Mouse (Mus musculus) adrenal gland, postnatal 36 days (tissue): ENCODE measurements around the gene Hspb3. TPM values are rescaled to one million over a fixed set of nuclear protein-coding genes. Genes with fewer than 3 reads are reported as not detected.

Experiments used
- DNase-seq, 2 experiments: peaks; one replicate each; pipeline ENCODE4 v3.0.0; 2021; ENCODE audit warnings: mixed read lengths in 1 of 2
- total RNA-seq, 2 experiments: library from RNA; stranded (reverse); gene quantifications; 2 replicates each; pipeline ENCODE4 v1.2.3; 2021

Gene Hspb3
- total RNA-seq, 2 experiments from 2014 or later = not detected

DNA sequence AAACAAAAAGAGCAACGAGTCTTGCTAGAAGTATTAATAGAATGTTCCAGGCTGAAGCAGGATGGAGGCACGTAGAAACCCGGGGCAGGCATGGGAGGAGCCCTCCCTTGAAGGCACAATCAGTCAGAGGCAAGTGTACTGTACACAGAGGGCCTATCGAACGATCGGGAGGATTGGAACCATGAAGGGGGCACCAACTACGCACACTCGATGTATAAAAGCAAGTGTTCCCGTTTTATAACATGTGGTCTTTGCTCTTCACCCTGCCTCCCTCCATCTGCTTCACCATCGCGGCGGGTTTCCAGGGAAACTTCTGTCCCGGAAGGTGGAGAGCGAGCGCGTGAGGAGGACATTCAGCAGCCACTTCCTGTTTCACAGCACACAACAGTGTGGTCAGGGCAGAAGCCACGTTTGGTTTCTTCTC lies 27.7 kb downstream of the Hspb3 start:
- no peak for DNase-seq

DNA sequence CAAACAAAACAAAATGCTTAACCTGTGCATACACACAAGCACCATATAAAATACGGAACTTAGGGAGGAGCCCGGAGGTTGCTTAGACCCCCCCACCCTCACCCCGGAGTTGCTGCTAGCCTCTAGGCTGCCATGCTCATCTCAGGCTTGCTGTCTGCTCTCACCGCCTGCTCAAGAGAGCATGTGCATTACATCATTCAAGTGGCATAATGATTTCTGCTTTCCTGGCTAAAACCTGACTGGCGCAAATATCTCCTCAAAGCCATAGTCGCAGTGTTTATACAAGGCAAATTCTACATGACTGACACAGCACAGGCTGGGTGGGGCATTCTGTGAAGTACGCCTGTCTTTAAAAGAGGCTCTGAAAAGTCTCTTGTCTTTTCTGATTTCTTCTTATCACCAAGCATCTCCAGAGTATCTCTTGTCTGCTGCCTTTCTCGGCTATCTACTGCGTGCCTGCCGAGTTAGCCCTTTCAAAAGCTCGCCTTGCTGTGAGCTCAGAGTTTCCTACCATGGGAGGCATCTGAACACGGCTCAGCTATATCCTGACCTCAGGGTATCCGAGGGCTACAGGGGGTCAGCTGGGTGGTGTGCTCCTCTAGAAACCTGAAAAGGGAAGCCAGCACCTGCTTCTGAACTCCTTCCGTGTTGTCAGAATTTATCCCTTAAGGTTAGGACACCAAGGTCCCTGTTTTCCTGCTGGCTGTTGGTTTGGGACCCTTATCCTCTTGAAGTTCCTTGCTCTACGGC lies 28.6 kb downstream of the Hspb3 start:
- DNase-seq = no peak

DNA sequence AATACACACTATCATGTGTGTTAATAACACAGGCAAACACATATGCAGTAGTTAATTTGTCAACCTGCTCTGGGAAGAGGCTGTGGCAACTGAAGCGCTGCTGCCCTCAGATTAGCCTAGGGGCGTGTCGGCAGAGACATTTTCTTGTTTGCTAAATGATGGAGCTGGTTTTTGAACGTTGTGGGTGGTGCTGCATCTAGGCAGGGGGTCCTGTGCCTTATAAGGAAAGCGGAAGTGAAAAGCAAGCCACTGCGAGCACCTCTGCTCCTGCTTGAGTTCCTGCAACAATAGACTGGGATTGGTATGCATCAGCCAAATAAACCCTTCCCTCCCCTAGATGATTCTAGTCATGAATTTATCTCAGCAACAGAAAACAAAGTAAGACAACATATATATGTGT lies 31.0 kb downstream of the Hspb3 start:
- no peak for DNase-seq

DNA sequence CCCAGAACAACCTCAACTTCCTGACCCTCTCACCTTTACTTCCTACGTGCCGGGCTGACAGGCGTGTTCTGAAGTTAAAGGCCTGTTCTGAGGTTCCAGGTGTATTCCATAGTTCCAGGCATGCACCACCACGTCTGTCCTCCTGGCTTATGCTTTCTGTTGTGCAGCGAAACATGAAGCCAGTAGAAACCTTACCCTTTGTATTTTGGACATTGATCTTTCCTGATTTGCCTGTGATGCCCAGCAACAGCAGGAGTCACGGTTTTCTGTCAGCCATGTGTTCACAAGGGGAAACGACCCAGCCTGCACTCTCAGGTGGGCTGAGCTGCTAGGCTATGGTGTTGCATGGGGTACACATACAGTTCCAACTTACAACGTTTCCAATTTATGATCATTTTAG lies 35.9 kb downstream of the Hspb3 start:
- DNase-seq = no peak

DNA sequence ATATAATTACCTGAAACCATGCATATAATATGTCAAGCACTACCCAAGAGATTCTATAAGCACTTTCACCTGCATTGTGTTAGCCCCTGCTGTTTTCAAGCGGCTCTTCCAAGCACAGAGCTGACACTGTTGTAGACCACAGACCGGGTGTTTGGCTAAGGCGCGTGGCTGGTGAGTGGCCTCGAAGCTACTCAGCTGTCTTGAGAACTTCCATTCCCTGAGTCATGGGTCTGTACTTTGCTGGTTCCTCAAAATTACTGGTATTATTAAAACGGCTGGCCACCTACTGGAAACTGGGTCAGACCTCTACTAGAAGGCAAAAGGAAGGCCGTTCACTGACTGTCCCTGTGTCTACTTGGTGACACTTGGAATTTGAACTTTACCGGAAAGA lies 40.6 kb downstream of the Hspb3 start:
- DNase-seq = no peak

DNA sequence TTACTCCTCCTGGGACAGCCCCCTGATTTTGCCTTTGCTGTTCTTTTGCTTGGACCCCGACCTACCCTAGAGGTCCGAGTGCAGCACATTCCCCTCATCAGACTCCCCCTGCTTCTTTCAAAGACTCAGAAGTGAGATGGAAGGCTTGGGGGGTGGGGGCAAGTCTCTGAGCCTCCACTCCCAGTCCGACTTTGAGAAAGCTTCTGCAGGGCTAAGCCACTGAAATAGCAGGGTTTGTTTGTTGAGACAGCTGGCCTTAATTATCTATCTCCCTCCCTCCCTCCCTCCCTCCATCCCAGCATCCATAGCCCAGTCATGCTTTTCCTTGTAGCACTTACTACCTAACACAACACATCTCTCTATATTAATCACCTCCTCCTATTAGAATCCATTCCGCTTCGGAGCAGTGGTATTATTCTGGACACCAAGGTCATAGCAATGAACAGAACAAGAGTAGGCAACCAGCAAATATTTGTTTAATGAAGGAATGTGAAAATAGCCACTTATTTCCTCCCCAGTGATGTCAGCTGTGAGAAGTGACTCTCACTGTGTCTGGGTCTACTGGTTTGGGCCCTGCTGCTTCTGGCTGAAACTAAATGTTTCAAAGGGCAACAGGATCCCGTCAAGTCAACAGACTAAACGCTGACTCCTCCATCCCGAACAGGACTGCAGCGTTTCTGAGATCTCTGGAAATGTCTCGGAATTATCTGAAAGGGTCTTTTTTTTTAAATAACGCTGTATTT lies 41.2 kb downstream of the Hspb3 start:
- DNase-seq = no peak

DNA sequence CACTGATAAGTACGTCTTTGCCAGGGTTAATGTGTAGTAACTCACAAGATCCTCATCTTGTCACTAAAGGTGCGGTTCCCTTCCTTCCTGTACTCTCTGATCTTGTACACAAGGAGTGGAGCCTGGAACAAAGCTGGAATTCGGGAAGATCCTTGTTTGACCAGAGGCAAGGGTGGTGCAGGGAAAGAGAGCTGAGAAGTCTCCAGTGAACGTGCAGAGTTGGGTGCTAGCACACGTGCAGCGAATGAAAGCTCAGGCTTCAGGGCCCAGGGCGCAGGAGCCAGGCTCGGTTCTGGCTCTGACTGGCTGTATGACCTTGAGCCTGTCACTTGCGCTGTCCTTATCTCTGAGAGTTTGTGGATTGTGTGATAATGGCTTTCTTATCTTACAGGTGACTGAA lies 44.5 kb downstream of the Hspb3 start:
- no peak for DNase-seq

DNA sequence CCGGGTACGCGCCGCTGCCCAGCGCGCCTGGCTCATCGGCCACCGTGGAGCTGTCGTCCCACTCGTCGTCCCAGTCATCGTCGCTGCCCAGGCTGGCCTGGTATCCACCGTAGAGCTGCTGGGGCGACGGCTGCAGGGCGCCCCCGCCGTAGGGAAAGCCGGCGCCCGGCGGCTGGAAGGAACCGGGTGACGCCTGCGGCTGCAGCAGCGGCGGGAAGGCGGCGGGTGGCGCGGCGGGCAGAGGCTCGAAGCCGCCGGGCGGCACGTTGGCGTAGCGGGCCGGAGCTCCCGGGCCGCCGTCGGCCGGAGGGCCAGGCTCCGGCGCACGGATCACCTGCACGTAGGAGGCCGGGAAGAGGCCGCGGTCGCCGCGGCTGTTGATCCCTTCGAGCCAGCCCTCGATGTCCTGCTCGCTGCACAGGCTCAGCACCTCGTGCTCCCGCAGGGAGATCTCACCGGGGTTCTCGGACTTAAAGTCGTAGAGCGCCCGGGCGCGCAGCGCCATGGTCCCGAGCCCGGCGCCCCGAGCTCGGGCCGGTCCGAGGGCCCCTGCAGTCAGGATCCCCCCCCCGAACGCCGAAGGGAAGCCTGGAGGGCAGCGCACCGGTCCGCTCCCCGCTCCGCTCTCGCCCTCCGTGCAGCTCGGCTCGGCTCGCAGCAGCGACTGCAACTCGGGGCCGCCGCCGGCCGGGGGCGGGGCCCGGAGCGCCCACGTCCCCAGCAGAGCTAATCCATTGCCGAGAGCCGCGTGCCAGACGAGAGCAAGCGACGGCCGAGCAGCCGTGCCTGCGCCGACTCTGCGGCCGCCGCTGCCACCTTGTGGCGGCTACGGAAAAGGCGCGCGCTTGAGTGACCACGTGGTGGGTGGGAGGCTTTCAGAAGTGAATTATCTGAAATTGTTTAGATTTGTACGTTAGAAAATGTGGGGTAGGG lies 45.3 kb downstream of the Hspb3 start, which contains the start of gene Snx18:
TSS of gene Snx18 (minus strand) at position 674 of the 933 bp plus-strand sequence.
- peak; percentile 94 to 95 for DNase-seq

DNA sequence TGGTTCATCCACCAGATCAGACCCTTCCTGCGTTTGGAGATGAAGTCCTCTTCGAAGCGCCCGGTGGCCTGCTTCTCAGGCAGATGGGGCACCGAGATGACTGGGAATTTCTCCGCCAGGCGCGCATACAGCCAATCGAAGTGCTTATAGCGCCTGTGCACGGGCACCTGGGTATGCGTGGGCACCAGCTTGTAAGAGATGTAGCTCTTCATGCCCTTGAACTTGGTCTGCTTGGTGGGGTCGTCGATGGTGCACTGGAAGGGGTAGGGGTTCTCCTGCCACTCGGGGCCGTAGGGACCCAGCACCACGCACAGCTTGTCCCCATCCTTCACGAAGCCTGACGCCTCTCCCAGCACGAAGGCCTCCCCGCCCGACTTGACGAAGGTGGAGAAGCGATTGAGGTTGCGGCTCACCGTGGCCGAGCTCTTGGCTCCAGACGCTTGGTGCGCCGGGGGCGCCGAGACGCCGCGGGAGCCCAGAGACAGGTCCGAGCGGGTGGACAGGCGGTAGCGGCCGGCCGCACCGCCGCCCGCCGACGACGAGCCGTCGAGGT lies 46.1 kb downstream of the Hspb3 start:
- DNase-seq = no peak

DNA sequence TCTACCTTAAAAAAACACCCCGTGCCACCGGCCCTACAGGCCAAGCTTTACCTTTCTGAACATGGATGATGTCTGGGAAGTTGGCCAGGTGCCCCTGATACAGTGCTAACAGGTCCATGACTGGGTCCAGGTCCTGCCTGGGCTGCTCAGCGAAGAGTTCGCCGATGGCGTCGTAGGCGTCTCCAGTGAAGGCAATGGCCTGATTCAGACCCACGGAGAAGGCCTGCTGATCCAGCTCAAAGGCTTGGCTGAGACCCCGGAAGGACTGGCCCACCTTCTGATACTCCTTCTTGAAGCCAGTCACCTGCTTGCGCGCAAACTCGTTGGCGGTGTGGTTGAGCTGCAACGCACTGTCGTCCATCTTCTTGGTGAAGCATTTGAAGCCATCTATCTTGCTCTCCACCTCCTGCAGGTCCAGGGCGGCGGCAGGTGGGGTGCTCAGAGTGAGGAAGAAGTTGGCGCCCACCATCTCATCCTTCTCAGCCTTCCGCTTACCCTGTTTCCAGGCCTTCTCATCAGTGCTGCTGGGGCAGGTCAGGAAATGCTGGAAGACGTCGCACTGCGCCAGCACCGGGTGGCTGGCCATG lies 46.6 kb downstream of the Hspb3 start:
- no peak for DNase-seq

DNA sequence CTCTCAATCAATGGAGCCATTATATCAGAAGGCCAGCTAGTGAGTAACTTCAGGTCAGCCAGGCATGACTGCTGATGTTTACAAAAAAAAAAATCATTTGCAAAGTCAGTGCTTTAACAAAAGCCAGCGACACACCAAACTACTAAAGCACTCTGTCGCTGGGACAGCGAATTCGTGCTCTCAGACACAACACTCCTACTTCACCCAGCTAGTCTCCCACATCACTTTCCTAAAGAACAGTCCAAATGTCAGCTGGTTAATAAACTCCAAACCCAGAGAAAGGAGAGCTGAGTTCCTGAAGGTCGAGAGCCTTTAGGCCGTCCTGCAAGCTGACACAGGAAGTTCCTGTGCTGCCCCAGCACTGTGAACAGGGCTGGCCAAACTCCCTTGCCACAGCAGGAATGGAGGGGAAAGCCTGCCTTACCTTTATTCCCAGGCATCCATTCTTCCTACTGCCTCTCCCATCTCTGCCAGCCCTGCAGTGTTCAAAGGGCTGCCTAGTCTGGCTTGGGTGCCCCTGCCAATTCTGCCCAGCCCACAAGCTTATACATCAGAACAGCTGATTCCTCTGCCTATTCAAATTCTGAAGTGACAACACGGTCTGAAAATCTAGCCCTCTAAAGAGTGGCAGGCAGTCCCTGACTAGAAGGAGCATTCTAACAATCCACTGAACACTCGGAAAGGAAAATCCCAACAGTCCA lies 47.4 kb downstream of the Hspb3 start:
- peak in 1 of 2 experiments; percentile 33 for DNase-seq

DNA sequence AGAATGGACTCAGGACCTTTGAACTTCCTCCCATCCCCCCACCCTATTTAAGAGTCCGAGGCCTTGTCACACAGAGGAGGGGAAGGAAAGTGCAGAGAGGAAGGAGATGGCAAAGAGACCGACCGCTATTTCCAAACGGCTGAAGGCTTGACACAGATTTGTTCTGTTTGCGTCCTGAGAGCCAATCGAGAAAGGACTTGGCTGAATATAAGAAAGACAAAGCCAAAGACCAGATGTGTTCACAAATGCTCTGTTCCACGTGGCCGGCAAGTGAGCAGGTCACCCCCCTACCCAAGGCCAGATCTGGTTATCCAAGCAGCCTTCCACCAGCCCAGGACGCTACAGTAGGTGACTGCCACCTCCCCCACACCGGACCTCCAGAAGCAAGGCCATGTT lies 47.9 kb downstream of the Hspb3 start:
- DNase-seq = peak in 1 of 2 experiments; percentile 41

DNA sequence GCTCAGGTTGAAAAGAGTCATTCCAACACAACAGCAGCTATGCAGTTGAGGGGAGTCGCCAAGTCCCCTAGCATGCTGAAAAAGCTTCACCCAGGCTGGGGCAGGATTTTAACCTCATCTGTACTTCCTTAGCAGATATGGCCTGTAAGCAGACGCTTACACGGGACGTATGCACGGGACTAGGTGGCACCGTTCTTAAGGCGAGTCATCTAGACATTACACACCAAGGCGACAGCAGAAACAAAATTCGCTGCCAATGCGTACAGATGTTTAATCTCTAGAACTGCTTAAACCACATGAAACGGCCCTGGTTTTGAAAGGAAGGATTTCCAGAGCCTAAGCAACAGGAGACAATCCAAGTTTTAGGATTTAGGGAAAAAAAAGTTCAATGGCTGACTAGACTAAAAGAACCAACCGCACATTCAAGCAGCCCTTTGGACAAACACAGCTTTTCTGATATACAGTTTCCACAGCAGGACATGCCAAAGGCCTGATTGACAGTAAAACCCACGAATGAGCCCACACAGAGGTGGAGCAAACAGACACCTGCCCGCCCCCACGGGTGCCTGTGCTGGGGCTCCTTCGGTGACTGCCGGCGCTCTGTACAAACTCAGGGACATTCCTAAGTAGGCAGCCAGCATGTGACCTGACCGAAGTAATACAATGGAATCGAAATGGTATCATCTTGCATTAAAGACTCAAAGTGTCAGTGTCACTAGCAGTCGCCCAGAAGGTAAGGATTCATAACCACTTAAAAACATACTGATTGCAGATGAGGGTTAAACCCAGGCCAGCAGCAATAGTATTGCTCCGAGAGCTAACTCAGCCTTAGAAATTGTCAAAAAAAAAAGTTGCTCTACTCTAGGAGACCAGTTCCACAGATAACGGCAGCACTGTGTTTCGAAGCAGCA lies 48.6 kb downstream of the Hspb3 start:
- peak; percentile 85 to 88 for DNase-seq

DNA sequence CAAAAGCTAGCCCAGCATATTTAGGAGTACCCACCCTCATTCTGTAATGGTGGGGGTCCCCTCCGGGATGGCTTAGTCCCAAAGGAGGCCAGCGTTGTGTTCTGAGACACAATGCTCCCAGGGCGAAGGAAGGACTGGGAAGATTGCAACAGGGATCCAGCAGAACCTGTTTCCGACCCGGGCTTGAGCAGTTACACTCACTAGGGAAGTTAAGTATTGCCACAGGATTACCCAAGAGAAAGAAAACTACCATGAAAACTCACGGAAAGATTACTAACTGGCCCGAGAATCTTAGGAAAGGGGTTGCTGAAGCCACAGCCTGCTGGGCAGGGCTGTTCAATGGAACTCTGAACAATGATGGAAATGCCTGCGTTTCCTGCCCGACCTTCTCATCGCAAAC lies 49.6 kb downstream of the Hspb3 start:
- no peak for DNase-seq

DNA sequence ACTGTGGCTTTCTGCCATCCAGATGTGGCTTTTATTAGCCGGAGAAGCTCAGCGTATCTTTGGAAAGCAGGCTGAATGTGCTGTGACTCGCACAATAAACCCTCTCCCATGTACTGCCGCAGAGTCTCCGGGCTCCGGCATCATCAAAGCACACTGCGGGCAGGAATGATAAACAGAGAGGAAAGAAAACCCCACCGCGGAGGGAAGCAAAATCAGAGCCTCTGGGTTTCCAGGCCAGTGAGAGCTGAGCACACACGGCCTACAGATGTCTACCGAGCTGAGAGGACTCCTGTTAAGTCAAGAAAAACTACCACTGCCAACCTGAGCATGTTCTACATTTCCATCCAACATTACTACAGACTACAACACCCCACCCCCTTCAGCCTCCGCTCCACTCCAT lies 50.1 kb downstream of the Hspb3 start:
- no peak for DNase-seq

Other genes with a start within 250 kb of the Hspb3 start
- gene Snx18, start 45.1 kb downstream of the Hspb3 start, total RNA-seq = 10 to 100 TPM; 22.1 to 25.7 TPM
- 10 to 100 TPM; 31.0 to 33.2 TPM for gene Arl15, start 130.8 kb upstream of the Hspb3 start, total RNA-seq